Mouse (Mus musculus) embryonic stem cell, embryonic (primary cell): ENCODE data around the gene Gtpbp1.

Experiments
- CTCF ChIA-PET, 4 experiments: fragments of 300-600 bp in 2 of 4; fragments of 350-600 bp in 2 of 4; sonication (Branson Sonifier 250); formaldehyde crosslinking; loops; one replicate each; lab custom pipeline; 2022; ENCODE audit warnings: inconsistent platforms in 2 of 4; lab: Charles Lee
- POLR2A ChIA-PET, 4 experiments: fragments of 300-600 bp in 2 of 4; fragments of 350-600 bp in 2 of 4; sonication (Branson Sonifier 250); formaldehyde crosslinking; loops; one replicate each; lab custom pipeline; 2022; ENCODE audit warnings: antibody characterized with exemption in 4 of 4, inconsistent platforms in 1 of 4; lab: Charles Lee

Gene Gtpbp1

GRCm38 (mm10) chr15:79691023-79691508 lies 421 bp downstream of the Gtpbp1 start:
- ChIA-PET POLR2A (interaction anchor here in 3 of 4 experiments (0.5 to 1.7 kb wide), 95 partner anchors 8 to 1682 kb away, joined by 3 to 19 read pairs (median 4); partner anchors contain the start of genes Cby1 (in 3 of the 3), Fam227a (in 3 of the 3), Tomm22 (in 3 of the 3) and Atf4 (in 2 of the 3)), CTCF (interaction anchor here in 3 of 4 experiments (0.6 to 1.2 kb wide), 14 partner anchors 17 to 652 kb away, joined by 3 to 6 read pairs (median 3); partner anchors contain the start of genes Fam227a (in 1 of the 3) and Mief1 (in 1 of the 3))

- POLR2A ChIA-PET = interaction anchor here in 2 of 4 experiments (1.0 to 8.3 kb wide), 7 partner anchors 11 to 52 kb away, joined by 3 to 76 read pairs (median 5); partner anchors contain the start of genes Cby1 (in 1 of the 2) and Fam227a (in 1 of the 2)
Measured at GRCm38 (mm10) chr15:79692334-79692733, 1.7 kb downstream of the Gtpbp1 start.

GRCm38 (mm10) chr15:79693740-79694139 lies 3.1 kb downstream of the Gtpbp1 start:
- POLR2A ChIA-PET = interaction anchor here in 2 of 4 experiments (0.9 to 8.3 kb wide), 10 partner anchors 13 to 249 kb away, joined by 3 to 76 read pairs (median 4); partner anchors contain the start of genes Cby1 (in 1 of the 2) and Fam227a (in 1 of the 2)
- CTCF ChIA-PET = no interaction called here

More at GRCm38 (mm10) chr15:79692334-79692733, 1.7 kb downstream of the Gtpbp1 start:
- CTCF ChIA-PET = interaction anchor here in 1 of 4 experiments (0.6 to 1.0 kb wide), 2 partner anchors 56 to 366 kb away, joined by 3 to 6 read pairs; no protein-coding TSS in a partner anchor

GRCm38 (mm10) chr15:79694512-79694911 lies 3.9 kb downstream of the Gtpbp1 start:
- CTCF ChIA-PET = interaction anchor here in 1 of 4 experiments (0.6 to 1.0 kb wide), 2 partner anchors 36 to 1498 kb away, joined by 3 read pairs; partner anchors contain the start of gene Fam227a
- POLR2A ChIA-PET = interaction anchor here in 2 of 4 experiments (1.2 to 8.3 kb wide), 6 partner anchors 13 to 35 kb away, joined by 3 to 76 read pairs (median 5); partner anchors contain the start of genes Cby1 (in 1 of the 2) and Fam227a (in 1 of the 2)

- ChIA-PET POLR2A (interaction anchor here in 2 of 4 experiments (1.7 to 8.3 kb wide), 5 partner anchors 12 to 30 kb away, joined by 4 to 76 read pairs (median 16); no protein-coding TSS in a partner anchor), CTCF (interaction anchor here in 1 of 4 experiments (1.0 kb wide), 1 partner anchor 37 kb away, joined by 3 read pairs; the partner anchor contains the start of gene Fam227a)
Measured at GRCm38 (mm10) chr15:79695516-79695915, 4.9 kb downstream of the Gtpbp1 start.

DNA sequence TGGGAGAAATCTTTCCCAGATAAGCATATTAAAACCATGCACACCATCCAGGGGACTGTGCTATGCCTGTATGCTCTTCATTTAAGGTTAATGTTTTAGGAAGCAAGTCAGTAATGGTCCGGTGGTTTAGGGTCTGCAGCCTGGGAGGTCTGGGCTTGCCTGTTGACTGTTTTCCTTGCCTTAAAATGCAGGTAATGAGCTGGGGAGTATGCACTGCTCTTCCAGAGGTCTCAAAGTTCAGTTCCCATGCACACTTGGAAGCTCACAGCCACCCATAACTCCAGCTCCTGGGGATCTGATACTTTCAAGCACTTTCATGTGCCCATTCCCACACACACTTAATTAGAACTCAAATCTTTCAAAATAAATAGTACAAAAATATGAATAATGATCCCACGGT lies 5.9 kb downstream of the Gtpbp1 start:
- ChIA-PET POLR2A (interaction anchor here in 3 of 4 experiments (0.6 to 8.3 kb wide), 13 partner anchors 9 to 496 kb away, joined by 3 to 76 read pairs (median 4); partner anchors contain the start of gene Josd1 (in 1 of the 3)), CTCF (interaction anchor here in 2 of 4 experiments (0.5 to 3.5 kb wide), 5 partner anchors 10 to 1858 kb away, joined by 3 to 26 read pairs (median 7); no protein-coding TSS in a partner anchor)

DNA sequence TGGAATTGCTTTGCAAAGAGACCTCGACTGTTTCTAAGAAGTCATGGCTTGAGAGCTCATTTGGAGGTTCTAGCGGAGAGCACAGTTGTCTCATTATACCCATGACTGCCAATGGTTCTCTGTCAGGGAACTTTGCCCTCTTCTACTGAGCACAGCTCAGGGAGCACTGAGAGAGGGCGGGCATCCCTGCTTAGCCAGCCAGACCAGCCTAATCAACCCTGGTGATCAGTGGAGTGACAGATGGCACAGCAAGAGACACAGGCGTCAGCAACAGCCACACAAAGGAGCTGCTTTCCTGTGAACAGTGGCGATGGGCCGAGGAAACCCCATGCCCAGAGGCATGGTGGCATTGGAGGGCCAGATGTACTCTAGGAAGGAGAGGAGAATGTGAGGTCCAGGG lies 6.4 kb downstream of the Gtpbp1 start:
- CTCF ChIA-PET = interaction anchor here in 2 of 4 experiments (0.7 to 3.5 kb wide), 6 partner anchors 9 to 191 kb away, joined by 3 to 26 read pairs (median 3); no protein-coding TSS in a partner anchor
- POLR2A ChIA-PET = interaction anchor here in 2 of 4 experiments (0.9 to 8.3 kb wide), 18 partner anchors 9 to 87 kb away, joined by 3 to 76 read pairs (median 5); partner anchors contain the start of genes Fam227a (in 1 of the 2) and Josd1 (in 1 of the 2)

DNA sequence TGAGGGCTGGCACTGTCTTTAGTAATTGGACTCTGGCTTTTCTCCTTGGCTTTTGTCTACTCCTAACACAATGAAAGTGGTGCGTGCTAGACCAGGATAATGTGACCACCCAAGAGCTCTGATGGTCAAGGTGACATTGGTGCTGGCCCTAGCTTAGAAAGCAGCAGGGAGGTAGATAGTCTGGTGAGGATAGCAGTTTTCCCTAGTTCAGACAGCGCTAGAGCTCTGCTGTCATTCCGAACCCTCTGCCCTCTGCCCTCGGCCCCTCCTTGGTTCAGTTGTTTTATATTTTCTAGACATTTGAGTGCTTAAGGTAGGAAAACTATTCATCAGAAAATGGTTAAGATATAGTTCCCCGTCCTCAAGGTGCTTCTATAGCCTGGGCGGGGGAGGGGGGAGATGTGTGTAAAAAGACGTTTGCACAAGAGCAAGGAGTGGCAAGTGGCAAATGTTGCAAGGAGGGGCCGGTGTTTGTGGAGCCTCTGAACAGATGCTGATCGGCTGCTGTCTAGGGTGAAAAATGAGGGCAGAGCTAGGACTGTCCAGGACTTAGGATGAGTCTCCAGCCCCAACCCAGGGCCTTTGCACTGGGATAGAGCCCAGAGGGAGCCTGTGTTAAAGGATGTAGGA lies 7.0 kb downstream of the Gtpbp1 start:
- POLR2A ChIA-PET = interaction anchor here in 3 of 4 experiments (0.5 to 8.3 kb wide), 19 partner anchors 10 to 86 kb away, joined by 3 to 76 read pairs (median 5); partner anchors contain the start of genes Fam227a (in 1 of the 3) and Josd1 (in 1 of the 3)
- CTCF ChIA-PET = interaction anchor here in 3 of 4 experiments (0.6 to 3.5 kb wide), 9 partner anchors 9 to 253 kb away, joined by 3 to 26 read pairs (median 3); no protein-coding TSS in a partner anchor

- CTCF ChIA-PET = interaction anchor here in 3 of 4 experiments (0.5 to 1.9 kb wide), 4 partner anchors 9 to 359 kb away, joined by 3 to 12 read pairs (median 7); no protein-coding TSS in a partner anchor
- POLR2A ChIA-PET = interaction anchor here in 3 of 4 experiments (0.7 to 5.7 kb wide), 12 partner anchors 7 to 43 kb away, joined by 3 to 76 read pairs (median 4); partner anchors contain the start of gene Gtpbp1 (in 1 of the 3)
Measured at GRCm38 (mm10) chr15:79706603-79707214, 16.1 kb downstream of the Gtpbp1 start.

GRCm38 (mm10) chr15:79708229-79708822 lies 17.7 kb downstream of the Gtpbp1 start:
- ChIA-PET POLR2A (interaction anchor here in 3 of 4 experiments (0.6 to 5.7 kb wide), 17 partner anchors 8 to 368 kb away, joined by 3 to 76 read pairs (median 4); partner anchors contain the start of genes Gtpbp1 (in 3 of the 3) and Nptxr (in 1 of the 3)), CTCF (interaction anchor here in 2 of 4 experiments (0.6 to 4.1 kb wide), 10 partner anchors 10 to 376 kb away, joined by 3 to 26 read pairs (median 3); partner anchors contain the start of gene Gtpbp1 (in 1 of the 2))

DNA sequence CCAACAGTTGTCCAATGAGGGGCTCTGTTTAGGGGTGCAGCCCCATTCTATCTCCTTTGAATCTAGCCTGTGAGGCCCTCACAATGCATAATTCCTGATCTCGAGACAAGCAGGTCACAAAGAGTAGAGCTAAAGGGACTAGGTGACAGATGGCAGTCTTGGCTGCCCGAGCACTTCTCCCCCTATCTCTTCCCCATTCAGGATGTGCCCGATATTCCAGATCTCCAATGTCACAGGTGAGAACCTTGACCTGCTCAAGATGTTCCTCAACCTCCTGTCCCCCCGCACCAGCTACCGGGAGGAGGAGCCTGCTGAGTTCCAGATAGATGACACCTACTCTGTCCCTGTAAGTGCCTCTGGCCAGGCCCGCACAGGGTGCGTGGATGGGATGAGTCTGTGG lies 25.0 kb downstream of the Gtpbp1 start:
- POLR2A ChIA-PET = interaction anchor here in 1 of 4 experiments (0.8 to 1.8 kb wide), 3 partner anchors 10 to 24 kb away, joined by 3 to 8 read pairs (median 4); no protein-coding TSS in a partner anchor
- CTCF ChIA-PET = interaction anchor here in 1 of 4 experiments (0.8 to 1.1 kb wide), 2 partner anchors 17 to 59 kb away, joined by 3 read pairs; no protein-coding TSS in a partner anchor

- POLR2A ChIA-PET = interaction anchor here in 3 of 4 experiments (0.5 to 2.0 kb wide), 12 partner anchors 9 to 359 kb away, joined by 3 to 8 read pairs (median 4); partner anchors contain the start of genes Cby1 (in 1 of the 3), Fam227a (in 1 of the 3) and Gtpbp1 (in 1 of the 3)
- CTCF ChIA-PET = interaction anchor here in 2 of 4 experiments (0.6 to 1.1 kb wide), 3 partner anchors 18 to 37 kb away, joined by 3 read pairs; no protein-coding TSS in a partner anchor
Measured at GRCm38 (mm10) chr15:79716710-79717109, 26.1 kb downstream of the Gtpbp1 start.

- CTCF ChIA-PET = interaction anchor here in 1 of 4 experiments (0.9 kb wide), 1 partner anchor 15 kb away, joined by 3 read pairs; no protein-coding TSS in a partner anchor
- POLR2A ChIA-PET = interaction anchor here in 2 of 4 experiments (0.8 to 1.7 kb wide), 4 partner anchors 12 to 251 kb away, joined by 3 to 7 read pairs (median 4); partner anchors contain the start of genes Gtpbp1 (in 2 of the 2) and Cbx7 (in 1 of the 2)
Measured at GRCm38 (mm10) chr15:79720267-79720666, 29.6 kb downstream of the Gtpbp1 start.

DNA sequence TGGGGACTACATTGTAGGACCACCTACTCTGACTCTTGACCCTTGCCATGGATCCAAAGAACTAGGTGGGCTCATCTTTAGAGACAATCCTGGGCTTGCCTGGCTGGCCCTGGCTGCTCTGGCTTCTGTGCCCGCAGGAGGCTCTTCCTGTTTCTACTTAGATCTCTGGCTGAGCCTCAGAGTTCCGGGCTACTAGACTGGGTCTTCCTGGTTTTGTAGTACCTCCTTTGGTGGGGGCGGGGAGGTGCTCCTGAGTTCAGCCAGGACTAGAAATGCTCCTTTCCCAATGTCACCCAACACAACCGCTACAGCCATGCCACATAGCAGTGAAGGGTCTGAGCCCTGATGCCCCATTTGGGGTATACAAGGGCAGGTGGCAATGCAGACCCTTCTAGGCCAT lies 30.2 kb downstream of the Gtpbp1 start:
- CTCF ChIA-PET = interaction anchor here in 1 of 4 experiments (0.9 to 1.2 kb wide), 2 partner anchors 15 to 27 kb away, joined by 3 to 6 read pairs; no protein-coding TSS in a partner anchor

GRCm38 (mm10) chr15:79723439-79723838 lies 32.8 kb downstream of the Gtpbp1 start:
- POLR2A ChIA-PET = interaction anchor here in 3 of 4 experiments (0.6 to 3.6 kb wide), 17 partner anchors 9 to 532 kb away, joined by 3 to 15 read pairs (median 4); partner anchors contain the start of genes Gtpbp1 (in 2 of the 3) and Atf4 (in 1 of the 3)
- CTCF ChIA-PET = interaction anchor here (0.6 to 2.1 kb wide), 24 partner anchors 10 to 502 kb away, joined by 3 to 10 read pairs (median 3); partner anchors contain the start of genes Cby1 (in 1 of the 4) and Fam227a (in 1 of the 4)

More for the DNA sequence above, 30.2 kb downstream of the Gtpbp1 start:
- POLR2A ChIA-PET = interaction anchor here in 2 of 4 experiments (1.0 to 1.7 kb wide), 4 partner anchors 12 to 30 kb away, joined by 3 to 7 read pairs (median 4); partner anchors contain the start of gene Gtpbp1 (in 2 of the 2)
